Mouse (Mus musculus) intestine, embryonic 16.5 days (tissue): Measurements from ENCODE around the gene AI597479. TPM values are rescaled to one million over a fixed set of nuclear protein-coding genes. Genes with fewer than 3 reads are reported as not detected.

Source experiments
- ATAC-seq: fragments of 200-750 bp; cut with Nextera tagmentation; 2 replicates; pipeline ENCODE4 v1.8.0; 2017; ENCODE audit warnings: moderate TSS enrichment, moderate library complexity
- H3K27ac ChIP-seq: fragments of 300-500 bp; sonication (generic); 2 replicates; pipeline ENCODE4 v1.5.1; 2014; ENCODE audit warnings: mild to moderate bottlenecking, low read length
- H3K27me3 ChIP-seq: fragments of 300-500 bp; sonication (generic); replicated peaks from 2 replicates; pipeline ENCODE4 v1.6.1; 2014; ENCODE audit warnings: low read length, control low read depth, mixed read lengths; ENCODE audit not compliant: control insufficient read depth, insufficient read depth
- H3K36me3 ChIP-seq: fragments of 300-500 bp; sonication (generic); 2 replicates; pipeline ENCODE4 v1.6.1; 2014; ENCODE audit warnings: low read length, control low read depth; ENCODE audit not compliant: control insufficient read depth, insufficient read depth
- H3K4me1 ChIP-seq: fragments of 300-500 bp; sonication (generic); 2 replicates; pipeline ENCODE4 v1.6.1; 2014; ENCODE audit warnings: low read length, control low read depth, mixed read lengths; ENCODE audit not compliant: control insufficient read depth, insufficient read depth
- H3K4me2 ChIP-seq: fragments of 300-500 bp; sonication (generic); 2 replicates; pipeline ENCODE4 v1.6.1; 2014; ENCODE audit warnings: low read depth, low read length, control low read depth
- H3K4me3 ChIP-seq: fragments of 300-500 bp; sonication (generic); 2 replicates; pipeline ENCODE4 v1.5.1; 2014; ENCODE audit warnings: mild to moderate bottlenecking, low read length
- H3K9ac ChIP-seq: fragments of 300-500 bp; sonication (generic); 2 replicates; pipeline ENCODE4 v1.6.1; 2014; ENCODE audit warnings: low read depth, low read length
- H3K9me3 ChIP-seq: fragments of 300-500 bp; sonication (generic); 2 replicates; pipeline ENCODE4 v1.6.1; 2016; ENCODE audit warnings: low read length, control low read depth; ENCODE audit not compliant: control insufficient read depth
- WGBS: fragments of 180-500 bp; shearing (Covaris S2); extraction: QIAGEN DNeasy Blood & Tissue Kit; methylation state at CpG from one replicate; pipeline ENCODE4 v1.1.7; 2014; 5-methylcytosine and 5-hydroxymethylcytosine counted together
- polyA plus RNA-seq: library from polyadenylated mRNA; unstranded; fragments of >200 nt; fragmentation: Nextera tagmentation; extraction: Ambion mirVana; gene quantifications from 2 replicates; pipeline ENCODE4 v1.2.1, GENCODE M21; 2015

AI597479 gene
- polyA plus RNA-seq, 1 experiment from 2014 or later = 22.3 TPM

GRCm38 (mm10) chr1:43137334-43137733 is 38.8 kb downstream of the AI597479 start:
- H3K4me1 ChIP-seq = peaks cover 6% of the 10 kb centered on the region; the same call in 1 of the 2 replicates
- no peak overlapping the region for H3K4me3 ChIP-seq
- no peaks in the 10 kb centered on the region for H3K27me3 ChIP-seq
- no peak for ATAC-seq
- H3K4me2 ChIP-seq = no peak overlapping the region
- WGBS = 94% methylated on average over 5 of the region's 5 CpGs
- peaks cover 5% of the 10 kb centered on the region; the same call in 1 of the 2 replicates for H3K36me3 ChIP-seq
- no peaks in the 10 kb centered on the region for H3K9me3 ChIP-seq
- H3K27ac ChIP-seq = no peak overlapping the region
- H3K9ac ChIP-seq = no peak overlapping the region

DNA sequence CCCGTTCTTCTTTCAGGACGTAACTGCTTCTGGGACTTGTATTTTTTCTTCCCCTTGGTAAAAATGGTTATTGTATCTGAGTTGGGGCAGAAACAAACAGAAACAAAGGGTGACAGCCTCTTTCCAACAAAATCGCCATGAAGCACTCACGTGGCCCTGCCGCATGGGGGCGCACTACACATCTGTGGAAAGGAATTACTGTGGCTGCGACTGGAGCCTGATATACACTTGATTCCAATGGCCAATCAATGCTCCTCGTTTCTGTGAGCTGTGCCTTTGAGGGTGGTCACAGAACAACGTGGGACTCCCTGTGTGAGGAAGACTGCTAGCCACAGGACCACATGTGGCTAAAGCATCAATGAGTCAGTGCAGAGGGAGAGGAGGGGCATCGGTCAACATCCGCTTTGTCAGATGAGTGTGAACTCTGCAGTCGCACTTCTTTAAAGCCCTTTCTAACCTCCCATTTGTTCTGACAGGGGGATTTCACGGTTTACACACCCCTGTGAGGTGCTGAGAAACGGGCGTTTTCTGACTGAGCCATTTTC is 39.8 kb downstream of the AI597479 start:
- no peaks in the 10 kb centered on the region for H3K27me3 ChIP-seq
- H3K4me2 ChIP-seq = no peak overlapping the region
- WGBS = 77% methylated on average over 15 of the region's 15 CpGs
- no peak overlapping the region for H3K9ac ChIP-seq
- H3K36me3 ChIP-seq = peaks cover 5% of the 10 kb centered on the region; the same call in 1 of the 2 replicates
- ATAC-seq = no peak
- H3K9me3 ChIP-seq = no peaks in the 10 kb centered on the region
- H3K4me3 ChIP-seq = no peak overlapping the region
- no peak overlapping the region for H3K27ac ChIP-seq
- peaks cover 6% of the 10 kb centered on the region; the same call in 1 of the 2 replicates for H3K4me1 ChIP-seq

- peaks cover 5% of the 10 kb centered on the region; the same call in 1 of the 2 replicates for H3K36me3 ChIP-seq
- ATAC-seq = peak; percentile 75
Observed at GRCm38 (mm10) chr1:43139587-43140266, 41.2 kb downstream of the AI597479 start.

GRCm38 (mm10) chr1:43141555-43141961 is 43.0 kb downstream of the AI597479 start:
- Histone ChIP-seq H3K27ac (peak overlapping the region; percentile 17; the same call in 1 of the 2 replicates), H3K27me3 (no peaks in the 10 kb centered on the region), H3K9ac (no peak overlapping the region), H3K4me2 (no peak overlapping the region), H3K4me3 (no peak overlapping the region), H3K4me1 (peaks cover 10% of the 10 kb centered on the region; the same call in 1 of the 2 replicates), H3K36me3 (peaks cover 5% of the 10 kb centered on the region; the same call in 1 of the 2 replicates), H3K9me3 (no peaks in the 10 kb centered on the region)
- no peak for ATAC-seq
- WGBS = 65% methylated on average over 11 of the region's 11 CpGs

More at GRCm38 (mm10) chr1:43139587-43140266, 41.2 kb downstream of the AI597479 start:
- no peak overlapping the region for H3K27ac ChIP-seq
- no peaks in the 10 kb centered on the region for H3K9me3 ChIP-seq
- no peaks in the 10 kb centered on the region for H3K27me3 ChIP-seq
- peaks cover 8% of the 10 kb centered on the region; the same call in 1 of the 2 replicates for H3K4me1 ChIP-seq
- H3K4me2 ChIP-seq = no peak overlapping the region
- H3K9ac ChIP-seq = no peak overlapping the region
- H3K4me3 ChIP-seq = no peak overlapping the region
- WGBS = 54% methylated on average over 8 of the region's 8 CpGs

GRCm38 (mm10) chr1:43142849-43143248 is 44.3 kb downstream of the AI597479 start:
- 79% methylated on average over 6 of the region's 6 CpGs for WGBS

GRCm38 (mm10) chr1:43143284-43143683 is 44.8 kb downstream of the AI597479 start:
- ATAC-seq = no peak
- no peak overlapping the region for H3K9ac ChIP-seq
- 81% methylated on average over 4 of the region's 4 CpGs for WGBS

More at GRCm38 (mm10) chr1:43142849-43143248, 44.3 kb downstream of the AI597479 start:
- Histone ChIP-seq H3K27me3 (no peaks in the 10 kb centered on the region), H3K36me3 (no peaks in the 10 kb centered on the region), H3K4me2 (no peak overlapping the region), H3K4me3 (no peak overlapping the region), H3K4me1 (peaks cover 10% of the 10 kb centered on the region; the same call in 1 of the 2 replicates), H3K27ac (no peak overlapping the region), H3K9ac (no peak overlapping the region), H3K9me3 (no peaks in the 10 kb centered on the region)
- no peak for ATAC-seq

GRCm38 (mm10) chr1:43143791-43144190 is 45.3 kb downstream of the AI597479 start:
- H3K27ac ChIP-seq = no peak overlapping the region
- H3K36me3 ChIP-seq = no peaks in the 10 kb centered on the region
- H3K27me3 ChIP-seq = no peaks in the 10 kb centered on the region
- H3K9ac ChIP-seq = no peak overlapping the region
- no peaks in the 10 kb centered on the region for H3K9me3 ChIP-seq
- WGBS = 90% methylated on average over 4 of the region's 4 CpGs
- no peak for ATAC-seq
- no peak overlapping the region for H3K4me3 ChIP-seq
- peaks cover 10% of the 10 kb centered on the region; the same call in 1 of the 2 replicates for H3K4me1 ChIP-seq
- no peak overlapping the region for H3K4me2 ChIP-seq

More at GRCm38 (mm10) chr1:43143284-43143683, 44.8 kb downstream of the AI597479 start:
- Histone ChIP-seq H3K4me3 (no peak overlapping the region), H3K27me3 (no peaks in the 10 kb centered on the region), H3K4me1 (peaks cover 10% of the 10 kb centered on the region; the same call in 1 of the 2 replicates), H3K36me3 (no peaks in the 10 kb centered on the region), H3K27ac (no peak overlapping the region), H3K4me2 (no peak overlapping the region), H3K9me3 (no peaks in the 10 kb centered on the region)

- Histone ChIP-seq H3K4me3 (no peak overlapping the region), H3K4me1 (peaks cover 10% of the 10 kb centered on the region; the same call in 1 of the 2 replicates), H3K36me3 (no peaks in the 10 kb centered on the region), H3K27ac (no peak overlapping the region), H3K4me2 (no peak overlapping the region), H3K9ac (no peak overlapping the region), H3K27me3 (no peaks in the 10 kb centered on the region), H3K9me3 (no peaks in the 10 kb centered on the region)
- ATAC-seq = no peak
- 88% methylated on average over 8 of the region's 8 CpGs for WGBS
Observed at GRCm38 (mm10) chr1:43144338-43144906, 45.9 kb downstream of the AI597479 start.

GRCm38 (mm10) chr1:43145388-43145787 is 46.9 kb downstream of the AI597479 start:
- Histone ChIP-seq H3K9me3 (no peaks in the 10 kb centered on the region), H3K4me1 (peaks cover 10% of the 10 kb centered on the region; the same call in 1 of the 2 replicates), H3K4me2 (no peak overlapping the region), H3K27me3 (no peaks in the 10 kb centered on the region), H3K4me3 (no peak overlapping the region), H3K9ac (no peak overlapping the region; the same call in 1 of the 2 replicates), H3K36me3 (no peaks in the 10 kb centered on the region; the same call in 1 of the 2 replicates), H3K27ac (peak overlapping the region; percentile 65)
- peak; percentile 92 for ATAC-seq
- WGBS = 76% methylated on average over 6 of the region's 6 CpGs
